Mouse (Mus musculus) CD4-positive, CD25-positive, alpha-beta regulatory T cell, adult 9 weeks (primary cell): ENCODE results near the gene Olfr9. TPM values are rescaled to one million over a fixed set of nuclear protein-coding genes. Genes with fewer than 3 reads are reported as not detected.

ENCODE experiments used
- polyA plus RNA-seq: library from polyadenylated mRNA; unstranded; fragments of 100-300 nt; shearing (Covaris generic); gene quantifications from one replicate; pipeline ENCODE4 v1.2.1, GENCODE M21; 2017

Gene Olfr9
- not detected for polyA plus RNA-seq

DNA sequence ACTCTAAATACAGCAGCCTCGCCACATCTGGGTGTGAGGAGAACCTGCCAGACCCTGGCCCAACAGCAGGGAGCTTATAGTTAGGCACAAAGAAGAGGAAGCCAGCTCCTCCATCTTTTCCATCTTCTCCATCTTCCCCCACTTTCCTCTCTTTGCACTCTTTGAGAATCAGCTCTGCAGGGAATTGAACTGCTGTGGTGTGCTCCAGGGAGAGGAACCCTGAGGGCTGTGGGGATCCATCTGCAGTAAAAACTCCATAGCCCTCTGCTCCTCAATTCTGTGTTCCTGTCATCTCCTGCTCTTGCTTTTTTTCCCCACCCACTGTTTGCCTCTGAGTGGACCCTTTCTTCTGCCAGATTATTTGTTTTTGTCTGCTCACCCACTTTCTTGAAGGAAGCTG lies at the start of gene Olfr9:
Olfr9 (plus strand) TSS at position 301 of the 400 bp plus-strand sequence.

DNA sequence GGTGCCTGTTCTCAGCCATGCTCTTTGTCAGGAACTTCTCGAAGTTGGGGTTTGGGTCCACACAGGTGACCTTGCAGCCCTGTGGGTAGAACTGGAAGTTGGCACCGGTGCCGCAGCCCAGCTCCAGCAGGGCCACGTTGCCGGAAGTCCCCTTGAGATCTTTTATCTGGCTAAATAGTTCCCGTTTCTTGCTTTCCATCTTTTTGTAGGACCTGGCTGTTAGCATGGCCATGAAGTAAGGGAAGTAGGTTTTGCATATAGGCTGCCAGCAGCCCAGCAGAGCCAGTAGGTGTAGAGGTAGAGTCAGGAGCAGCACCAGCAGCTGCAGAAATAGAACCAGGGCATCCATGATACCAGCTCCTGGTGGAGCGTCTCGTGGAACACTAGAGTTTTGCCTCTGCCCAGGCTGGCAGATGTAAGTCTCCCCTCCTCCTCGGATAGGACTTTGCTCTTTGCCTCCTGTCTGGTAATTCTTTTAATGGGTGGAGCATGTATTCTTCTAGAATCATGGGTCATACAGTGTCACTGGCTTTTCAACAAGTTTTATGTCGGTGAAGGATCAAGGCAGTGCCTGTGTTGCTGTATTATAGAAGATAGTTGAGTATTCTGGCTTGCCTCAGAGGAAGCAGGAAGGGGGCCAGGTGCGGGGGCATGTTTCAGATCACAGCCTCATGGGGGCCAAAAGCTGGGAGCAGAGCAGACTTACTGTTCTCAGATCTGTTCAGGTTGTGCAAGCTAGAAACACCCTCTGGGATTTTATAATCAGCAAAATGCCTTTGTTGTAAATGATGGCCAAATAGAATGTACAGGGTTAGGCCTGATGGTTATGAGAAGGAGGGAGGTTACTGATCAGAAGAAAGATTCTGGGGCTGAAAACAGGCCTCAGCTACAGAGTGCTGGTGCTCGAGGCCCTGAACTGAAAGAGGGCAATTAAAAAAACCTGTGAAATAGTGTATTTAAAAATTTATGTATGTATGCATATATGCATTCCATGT lies 28.3 kb upstream of the Olfr9 start, which contains the start of gene Mettl7b:
Mettl7b (minus strand) TSS at position 399 of the 995 bp plus-strand sequence.

DNA sequence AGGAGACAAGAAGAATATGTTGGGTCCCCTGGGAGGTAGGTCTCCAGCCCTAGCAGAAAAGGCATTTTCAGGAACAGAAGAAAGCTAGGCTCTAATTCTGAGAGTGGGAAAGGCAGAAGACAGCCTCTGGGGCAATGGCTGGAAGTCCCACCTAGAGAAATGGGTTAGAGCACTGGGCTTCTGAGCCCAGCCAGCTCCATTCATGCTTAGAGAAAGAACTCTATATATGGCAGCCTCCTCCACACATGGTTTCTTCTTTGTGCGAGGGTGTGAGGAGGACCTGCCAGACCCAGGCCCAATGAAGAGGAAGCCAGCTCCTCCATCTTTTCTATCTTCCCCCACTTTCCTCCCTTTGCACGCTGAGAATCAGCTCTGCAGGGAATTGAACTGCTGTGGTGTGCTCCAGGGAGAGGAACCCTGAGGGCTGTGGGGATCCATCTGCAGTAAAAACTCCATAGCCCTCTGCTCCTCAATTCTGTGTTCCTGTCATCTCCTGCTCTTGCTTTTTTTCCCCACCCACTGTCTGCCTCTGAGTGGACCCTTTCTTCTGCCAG lies 21.1 kb downstream of the Olfr9 start, which contains the start of gene Olfr763:
Olfr763 (plus strand) TSS at position 504 of the 554 bp plus-strand sequence.

DNA sequence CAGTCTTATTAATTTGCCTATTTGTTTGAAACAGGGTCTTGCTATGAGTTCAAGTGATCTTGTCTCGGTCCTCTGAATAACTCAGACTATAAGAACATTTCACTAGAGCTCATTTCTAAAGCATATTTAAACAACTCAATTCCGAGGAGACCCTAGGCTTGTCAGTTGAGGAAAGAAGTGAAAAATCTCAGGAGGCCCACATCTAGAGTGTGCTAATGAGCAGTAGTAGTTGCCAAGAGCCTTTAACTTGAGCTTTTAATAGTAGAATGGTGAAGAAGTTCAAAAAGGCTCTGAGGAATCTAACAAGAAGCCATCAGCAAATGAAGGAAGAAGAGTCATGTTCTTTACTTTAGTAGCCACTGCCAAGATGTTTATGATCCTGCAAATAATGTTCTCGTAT lies 50.6 kb downstream of the Olfr9 start, which contains the start of gene Olfr764-ps1:
Olfr764-ps1 (minus strand) TSS at position 101 of the 400 bp plus-strand sequence.

Other genes starting within 250 kb of the Olfr9 start
- gene Dgka, start 244.6 kb upstream of the Olfr9 start, polyA plus RNA-seq: 777 TPM
- gene Pym1, start 241.5 kb upstream of the Olfr9 start, polyA plus RNA-seq: 41.7 TPM
- 0.12 TPM for gene Mmp19, start 198.5 kb upstream of the Olfr9 start, polyA plus RNA-seq
- 132 TPM for gene Dnajc14, start 185.4 kb upstream of the Olfr9 start, polyA plus RNA-seq
- gene Tmem198b, start 185.1 kb upstream of the Olfr9 start, polyA plus RNA-seq: 6.7 TPM
- gene Sarnp, start 172.1 kb upstream of the Olfr9 start, polyA plus RNA-seq: 152 TPM
- 77.1 TPM for gene Ormdl2, start 167.8 kb upstream of the Olfr9 start, polyA plus RNA-seq
- gene Gdf11, start 97.7 kb upstream of the Olfr9 start, polyA plus RNA-seq: 1.4 TPM
- 0.51 TPM for gene Cd63, start 88.4 kb upstream of the Olfr9 start, polyA plus RNA-seq
- gene Rdh5, start 66.5 kb upstream of the Olfr9 start, polyA plus RNA-seq: 17.8 TPM
- 198 TPM for gene Bloc1s1, start 65.4 kb upstream of the Olfr9 start, polyA plus RNA-seq
- gene Itga7, start 55.6 kb upstream of the Olfr9 start, polyA plus RNA-seq: 8.2 TPM
- gene Mettl7b, start 28.4 kb upstream of the Olfr9 start, polyA plus RNA-seq: not detected
- gene Olfr763, start 21.4 kb downstream of the Olfr9 start, polyA plus RNA-seq: not detected
- not detected for gene Olfr764-ps1, start 50.5 kb downstream of the Olfr9 start, polyA plus RNA-seq
- gene Olfr765, start 60.6 kb downstream of the Olfr9 start, polyA plus RNA-seq: not detected
- not detected for gene Olfr766-ps1, start 79.5 kb downstream of the Olfr9 start, polyA plus RNA-seq
- gene Olfr767, start 93.5 kb downstream of the Olfr9 start, polyA plus RNA-seq: not detected
- gene Olfr768, start 109.9 kb downstream of the Olfr9 start, polyA plus RNA-seq: not detected
- gene Olfr769, start 128.4 kb downstream of the Olfr9 start, polyA plus RNA-seq: not detected
- gene Olfr770, start 149.6 kb downstream of the Olfr9 start, polyA plus RNA-seq: not detected
- gene Olfr771, start 175.3 kb downstream of the Olfr9 start, polyA plus RNA-seq: not detected
- gene Olfr772, start 188.5 kb downstream of the Olfr9 start, polyA plus RNA-seq: not detected
- not detected for gene Olfr773, start 198.0 kb downstream of the Olfr9 start, polyA plus RNA-seq
- not detected for gene Olfr774, start 246.8 kb downstream of the Olfr9 start, polyA plus RNA-seq